Mouse (Mus musculus): Measurements from ENCODE around the gene Kcnh1.

- no peak for TF ChIP-seq CTCF (IDR thresholded peaks at IDR 0.05; ENCODE audit: extremely low read depth, insufficient read depth, insufficient read length, insufficient replicate concordance)
- TF ChIP-seq POLR2A (IDR thresholded peaks at IDR 0.05; ENCODE audit: low read depth, low read length) = no peak
Measured at GRCm38 (mm10) chr1:192502016-192502415, 311.4 kb downstream of the Kcnh1 start.
